Mouse (Mus musculus): ENCODE measurements at regions not wholly inside any gene's neighbourhood (a gene's known extent, or its start where the extent isn't known, plus 50 kb on each side); places are given as distances from the start of the nearest gene placed in this dataset.

- DNase-seq = no peak
These were observed 646.1 kb downstream of the Sox6 start for GRCm38 (mm10) chr7:115392520-115392919.

GRCm38 (mm10) chr7:115398202-115398601 lies 640.4 kb downstream of the Sox6 start:
- DNase-seq = no peak

- no peak for DNase-seq
These were observed 639.1 kb downstream of the Sox6 start for GRCm38 (mm10) chr7:115399461-115399860.

GRCm38 (mm10) chr7:115407889-115408288 lies 630.7 kb downstream of the Sox6 start:
- DNase-seq = no peak

- no peak for DNase-seq
These were observed 629.7 kb downstream of the Sox6 start for GRCm38 (mm10) chr7:115408915-115409314.

GRCm38 (mm10) chr7:115410501-115411230 lies 627.9 kb downstream of the Sox6 start:
- no peak for DNase-seq

- DNase-seq = no peak
These were observed 627.1 kb downstream of the Sox6 start for GRCm38 (mm10) chr7:115411456-115411855.

- no peak for DNase-seq
These were observed 623.4 kb downstream of the Sox6 start for GRCm38 (mm10) chr7:115415147-115415561.
